Mouse (Mus musculus) heart, adult 2 months (tissue): ENCODE data around the gene Iqschfp. TPM values are rescaled to one million over a fixed set of nuclear protein-coding genes. Genes with fewer than 3 reads are reported as not detected.

Source experiments
- DNase-seq, 2 experiments: peaks; one replicate each; pipeline ENCODE4 v3.0.0; 2021
- H3K27ac ChIP-seq: fragments of 200-600 bp; 2 replicates; pipeline ENCODE4 v1.8.1; 2022
- H3K27me3 ChIP-seq: fragments of 200-500 bp; 2 replicates; pipeline ENCODE4 v1.6.1; 2012; ENCODE audit warnings: mild to moderate bottlenecking, low read length, inconsistent platforms, mixed read lengths; ENCODE audit not compliant: control insufficient read depth, insufficient read depth
- H3K36me3 ChIP-seq: fragments of 200-500 bp; 2 replicates; pipeline ENCODE4 v1.6.1; 2012; ENCODE audit warnings: low read length, inconsistent platforms; ENCODE audit not compliant: control insufficient read depth, insufficient read depth
- H3K4me1 ChIP-seq: fragments of 200-500 bp; 2 replicates; pipeline ENCODE4 v1.6.1; 2011; ENCODE audit warnings: low read length; ENCODE audit not compliant: control insufficient read depth, insufficient read depth
- H3K4me3 ChIP-seq: fragments of 200-600 bp; 2 replicates; pipeline ENCODE4 v1.8.1; 2022
- H3K79me2 ChIP-seq: fragments of 200-500 bp; replicated peaks from 2 replicates; pipeline ENCODE4 v1.6.1; 2012; ENCODE audit warnings: mild to moderate bottlenecking, inconsistent platforms, low read length, moderate library complexity, mixed read lengths; ENCODE audit not compliant: control insufficient read depth, insufficient read depth
- H3K9ac ChIP-seq: fragments of 200-500 bp; 2 replicates; pipeline ENCODE4 v1.6.1; 2012; ENCODE audit warnings: low read depth, mild to moderate bottlenecking, control low read depth, inconsistent platforms, low read length, mixed read lengths
- CTCF ChIP-seq: fragments of 200-600 bp; IDR thresholded peaks from 2 replicates; pipeline ENCODE4 v1.8.1; 2022; ENCODE audit warnings: antibody characterized with exemption, mild to moderate bottlenecking, moderate library complexity
- EP300 ChIP-seq: fragments of 200-500 bp; IDR thresholded peaks from 2 replicates; pipeline ENCODE4 v1.6.1; 2011; ENCODE audit warnings: low read depth, low read length, control low read depth; ENCODE audit not compliant: insufficient read depth
- POLR2A ChIP-seq: fragments of 200-500 bp; IDR thresholded peaks from 2 replicates; pipeline ENCODE4 v1.6.1; 2011; ENCODE audit warnings: mild to moderate bottlenecking, low read depth, low read length, control low read depth; ENCODE audit not compliant: insufficient read depth
- WGBS: fragments of 180-500 bp; shearing (Covaris S2); methylation state at CpG from one replicate; pipeline ENCODE4 v1.1.7; 2018; 5-methylcytosine and 5-hydroxymethylcytosine counted together
- intact Hi-C: fragments of 180-260 bp; cut with DNase I; formaldehyde crosslinking; loops from one replicate; pipeline ENCODE4 v1.15.1; 2025
- polyA plus RNA-seq: library from polyadenylated mRNA; depleted of rRNA; stranded (reverse); fragments of >200 nt; gene quantifications from 2 replicates; pipeline ENCODE4 v1.2.3, GENCODE M21; 2012
- total RNA-seq, 2 experiments: library from RNA; stranded (reverse); gene quantifications; 2 replicates each; pipeline ENCODE4 v1.2.3; 2021

Iqschfp gene
- total and polyA plus RNA-seq, 3 experiments: not detected

DNA sequence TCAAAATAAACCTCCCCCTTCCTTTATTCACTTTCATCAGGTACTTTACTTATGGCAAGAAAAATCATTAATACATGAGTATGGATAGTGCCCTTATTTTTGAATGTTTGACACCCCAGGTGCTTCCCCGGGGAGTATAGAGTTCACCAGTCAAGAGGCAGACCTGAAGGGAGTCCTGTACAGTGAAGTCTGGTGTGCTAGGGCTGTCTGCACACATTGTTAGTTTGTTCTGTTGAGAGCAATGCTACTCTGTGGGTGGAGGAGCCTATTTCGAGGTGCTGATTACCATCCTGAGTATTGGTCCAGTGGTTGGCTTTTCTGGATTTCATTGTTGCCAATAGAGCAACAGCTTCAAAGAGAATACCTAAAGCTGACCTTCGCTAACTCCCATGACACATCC is 26.1 kb downstream of the Iqschfp start:
- 70% methylated on average over 3 of the region's 3 CpGs for WGBS
- no peaks in the 10 kb centered on the region for H3K36me3 ChIP-seq
- intact Hi-C loops: no loop called here
- no peaks in the 10 kb centered on the region for H3K4me1 ChIP-seq
- H3K9ac ChIP-seq: no peak overlapping the region
- H3K27me3 ChIP-seq: no peaks in the 10 kb centered on the region
- no peak overlapping the region for H3K27ac ChIP-seq
- H3K79me2 ChIP-seq: no peaks in the 10 kb centered on the region
- H3K4me3 ChIP-seq: no peak overlapping the region
- TF ChIP-seq EP300 (no peak), CTCF (no peak), POLR2A (no peak)
- no peak for DNase-seq

DNA sequence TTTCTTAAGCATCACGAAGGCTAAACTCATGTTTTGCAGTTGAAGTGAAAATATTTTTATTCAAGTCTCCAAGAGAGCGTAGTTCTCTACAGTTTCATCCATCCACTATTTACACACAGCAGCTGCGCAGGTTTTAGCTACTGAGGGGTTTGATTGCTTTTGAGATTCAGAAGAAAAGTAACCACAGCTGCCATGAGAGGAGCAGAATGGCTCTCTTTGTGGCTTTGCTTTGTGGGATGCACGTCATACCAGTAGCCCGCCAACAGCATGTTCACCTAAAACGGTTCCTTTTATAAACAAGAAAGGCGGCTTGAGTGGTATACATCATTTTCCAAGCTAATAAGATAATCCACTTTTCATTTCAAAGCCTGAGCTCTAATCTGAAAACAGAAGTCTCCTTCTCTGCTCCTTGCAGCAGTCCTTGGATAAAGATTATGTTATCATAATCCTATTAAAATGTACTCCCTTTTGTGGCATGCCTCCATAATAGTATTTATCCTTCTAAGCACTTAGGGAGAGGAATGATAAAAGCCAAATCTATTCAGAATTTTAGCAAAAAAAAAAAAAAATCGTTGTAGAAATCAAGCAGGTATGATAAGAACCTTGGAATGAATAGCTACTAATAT is 26.7 kb downstream of the Iqschfp start:
- Histone ChIP-seq H3K27me3 (no peaks in the 10 kb centered on the region), H3K4me1 (no peaks in the 10 kb centered on the region), H3K4me3 (no peak overlapping the region), H3K79me2 (no peaks in the 10 kb centered on the region), H3K36me3 (no peaks in the 10 kb centered on the region), H3K9ac (no peak overlapping the region), H3K27ac (no peak overlapping the region)
- WGBS: 68% methylated on average over 8 of the region's 8 CpGs
- TF ChIP-seq CTCF (no peak), EP300 (no peak), POLR2A (no peak)
- no peak for DNase-seq
- intact Hi-C loops: no loop called here

DNA sequence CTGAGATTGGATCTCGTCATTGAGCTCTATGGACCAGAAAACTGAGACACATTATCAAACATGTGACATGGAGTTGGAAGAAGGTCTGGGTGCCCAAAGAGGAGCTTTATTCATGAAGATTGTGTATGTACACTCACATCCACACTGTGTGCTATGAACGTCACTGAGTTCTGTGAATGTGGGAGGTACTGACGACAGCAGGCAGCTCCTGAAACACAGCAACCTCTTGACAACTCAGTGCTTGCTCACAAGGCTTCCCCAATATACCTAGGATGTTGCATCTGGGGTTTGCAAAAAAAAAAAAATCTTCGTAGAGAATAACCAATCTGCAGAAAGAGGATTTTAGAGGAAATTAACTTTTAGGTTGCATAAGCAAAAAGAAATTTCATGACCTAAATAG is 31.1 kb downstream of the Iqschfp start:
- intact Hi-C loops: no loop called here
- no peak for DNase-seq
- Histone ChIP-seq H3K9ac (no peak overlapping the region), H3K27ac (no peak overlapping the region), H3K4me3 (no peak overlapping the region), H3K27me3 (no peaks in the 10 kb centered on the region), H3K4me1 (no peaks in the 10 kb centered on the region), H3K79me2 (no peaks in the 10 kb centered on the region), H3K36me3 (no peaks in the 10 kb centered on the region)
- TF ChIP-seq EP300 (no peak), POLR2A (no peak), CTCF (no peak)
- WGBS: 61% methylated on average over 4 of the region's 4 CpGs

DNA sequence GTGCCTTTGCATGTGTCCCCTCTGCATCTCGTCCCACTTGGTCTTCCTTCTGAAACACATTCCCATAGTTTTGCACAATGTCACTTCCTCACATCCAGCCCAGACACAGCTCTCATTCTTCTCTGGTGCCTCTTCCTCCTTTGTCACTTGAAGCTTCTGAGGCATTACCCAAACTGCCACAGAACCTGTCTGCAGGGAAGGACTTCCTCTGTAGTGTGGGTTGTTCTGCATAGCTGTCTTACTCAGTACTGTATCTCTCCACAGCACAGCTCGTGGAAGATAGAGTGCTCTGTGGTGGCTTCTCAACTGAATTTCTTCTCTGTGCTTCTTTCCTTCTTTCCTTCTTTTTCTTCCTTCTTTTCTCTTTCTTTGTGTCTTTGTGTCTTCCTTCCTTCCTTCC is 33.4 kb downstream of the Iqschfp start:
- intact Hi-C loops: no loop called here
- no peak for DNase-seq
- WGBS: 53% methylated on average over 2 of the region's 2 CpGs
- H3K79me2 ChIP-seq: no peaks in the 10 kb centered on the region
- no peaks in the 10 kb centered on the region for H3K27me3 ChIP-seq
- H3K4me3 ChIP-seq: no peak overlapping the region
- H3K4me1 ChIP-seq: no peaks in the 10 kb centered on the region
- H3K36me3 ChIP-seq: no peaks in the 10 kb centered on the region
- no peak overlapping the region for H3K9ac ChIP-seq
- H3K27ac ChIP-seq: no peak overlapping the region
- TF ChIP-seq POLR2A (no peak), CTCF (no peak), EP300 (no peak)

DNA sequence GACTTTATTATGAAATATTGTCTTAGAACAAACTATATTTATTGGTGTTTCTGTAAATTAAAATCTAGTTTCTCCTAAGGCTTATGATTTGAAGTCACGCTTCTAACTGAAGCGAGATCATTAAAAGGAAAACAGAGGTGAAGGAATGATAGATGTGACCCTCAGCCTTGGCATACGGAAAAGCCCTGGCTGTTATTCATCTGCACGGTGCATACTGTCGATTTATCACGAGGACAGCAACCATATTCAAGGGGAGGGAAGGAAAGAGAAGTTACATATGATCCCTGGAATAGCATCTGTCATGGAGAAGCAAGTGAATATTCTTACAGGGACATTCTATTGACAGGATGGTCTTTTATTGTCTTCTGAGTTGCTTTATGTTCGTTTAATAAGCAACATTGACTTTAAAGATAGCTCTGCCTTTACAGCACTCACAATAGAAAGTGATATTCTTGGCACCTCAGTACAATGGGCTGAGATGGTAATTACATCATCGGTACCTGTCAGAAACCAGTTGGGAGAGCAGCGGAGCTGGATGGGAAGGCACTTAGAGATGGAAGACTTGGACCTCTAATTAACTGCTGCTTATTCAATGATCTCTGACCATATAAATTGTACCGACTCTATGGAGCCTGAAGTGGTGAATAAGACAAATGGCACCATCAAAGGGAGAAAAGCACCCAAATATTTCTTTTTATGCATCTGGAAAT is 38.5 kb downstream of the Iqschfp start:
- Histone ChIP-seq H3K9ac (no peak overlapping the region), H3K79me2 (no peaks in the 10 kb centered on the region), H3K4me3 (no peak overlapping the region), H3K27me3 (no peaks in the 10 kb centered on the region), H3K27ac (no peak overlapping the region), H3K4me1 (no peaks in the 10 kb centered on the region), H3K36me3 (no peaks in the 10 kb centered on the region)
- intact Hi-C loops: no loop called here
- no peak for TF ChIP-seq CTCF
- TF ChIP-seq POLR2A: no peak
- TF ChIP-seq EP300: no peak
- WGBS: 72% methylated on average over 10 of the region's 10 CpGs
- DNase-seq: no peak

DNA sequence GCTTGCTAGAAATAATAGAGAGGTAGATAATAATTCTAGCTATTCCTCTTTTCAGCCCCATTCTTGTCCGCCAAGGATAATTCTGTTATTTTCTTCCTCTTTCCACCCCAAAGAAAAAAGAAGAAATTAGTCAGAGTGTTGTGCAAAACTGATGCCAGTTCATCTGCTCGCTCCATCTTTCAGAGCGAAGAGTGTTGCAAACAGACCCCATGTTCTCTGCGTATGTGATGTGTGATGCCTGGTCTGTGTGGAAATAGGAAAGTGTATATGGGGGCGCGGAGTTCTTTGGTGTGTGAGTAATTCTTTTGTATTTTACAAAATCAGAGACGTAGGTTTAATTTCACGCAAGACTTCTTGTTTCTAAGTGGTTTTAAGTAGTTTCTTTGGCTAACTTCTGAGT is 39.1 kb downstream of the Iqschfp start:
- H3K27ac ChIP-seq: no peak overlapping the region
- intact Hi-C loops: no loop called here
- WGBS: 92% methylated on average over 8 of the region's 8 CpGs

More for the DNA sequence above, 39.1 kb downstream of the Iqschfp start:
- DNase-seq: no peak
- no peaks in the 10 kb centered on the region for H3K79me2 ChIP-seq
- H3K4me3 ChIP-seq: no peak overlapping the region
- H3K9ac ChIP-seq: no peak overlapping the region
- no peaks in the 10 kb centered on the region for H3K27me3 ChIP-seq
- H3K4me1 ChIP-seq: no peaks in the 10 kb centered on the region
- TF ChIP-seq POLR2A (no peak), CTCF (no peak), EP300 (no peak)
- H3K36me3 ChIP-seq: no peaks in the 10 kb centered on the region
